Mouse (Mus musculus): ENCODE measurements at regions not wholly inside any gene's neighbourhood (a gene's known extent, or its start where the extent isn't known, plus 50 kb on each side); places are given as distances from the start of the nearest gene placed in this dataset.

- no peaks in the 10 kb centered on the region for H3K27me3 ChIP-seq (ENCODE audit: control insufficient read depth, insufficient read depth, low read length)
- DNase-seq (ENCODE audit: low spot score) (no peak), ATAC-seq (ENCODE audit: insufficient read depth, low read depth) (peak; percentile 51)
- 40% methylated on average over 1 of the region's 1 CpGs for WGBS
- no peak overlapping the region for H3K4me3 ChIP-seq (ENCODE audit: low read depth, low read length)
- no peak overlapping the region for H3K27ac ChIP-seq (ENCODE audit: low read depth)
- H3K4me1 ChIP-seq (ENCODE audit: control insufficient read depth, insufficient read depth) = peaks cover 3% of the 10 kb centered on the region; the same call in 1 of the 2 replicates
- no peak overlapping the region for H3K4me2 ChIP-seq (ENCODE audit: low read depth, low read length)
- no peak overlapping the region for H3K9ac ChIP-seq (replicated peaks; ENCODE audit: low read depth, low read length)
- no peaks in the 10 kb centered on the region for H3K36me3 ChIP-seq (replicated peaks; ENCODE audit: control insufficient read depth, insufficient read depth, low read length)
- TF ChIP-seq EP300 (IDR thresholded peaks at IDR 0.05; ENCODE audit: low read depth) (no peak), CTCF (IDR thresholded peaks at IDR 0.05; ENCODE audit: low read depth) (no peak)
- H3K9me3 ChIP-seq (replicated peaks; ENCODE audit: control insufficient read depth, low read length) = no peaks in the 10 kb centered on the region
Measured at GRCm38 (mm10) chr3:19426130-19426556, 202.3 kb downstream of the 1700064H15Rik start.

DNA sequence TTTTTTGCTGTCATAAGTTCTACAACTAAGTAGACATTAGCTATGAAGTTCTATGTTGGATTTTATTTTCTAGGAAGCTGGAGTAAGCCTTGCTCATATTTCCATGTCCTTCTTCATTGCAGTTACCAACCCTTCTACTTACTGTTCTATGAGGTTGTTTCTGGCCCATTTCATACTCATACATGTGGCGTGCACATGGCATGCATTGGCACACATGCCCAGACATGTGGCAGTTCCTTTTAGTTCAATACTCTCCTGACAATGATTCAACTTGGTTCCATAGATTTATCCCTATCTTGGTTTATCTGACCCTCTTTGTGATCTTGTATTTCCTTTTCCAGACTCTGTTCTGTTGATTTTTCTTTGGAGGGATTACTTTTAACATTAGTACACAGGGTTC is 203.2 kb downstream of the 1700064H15Rik start:
- no peak overlapping the region for H3K4me3 ChIP-seq (ENCODE audit: low read depth, low read length)
- 87% methylated on average over 1 of the region's 1 CpGs for WGBS
- peaks cover 3% of the 10 kb centered on the region; the same call in 1 of the 2 replicates for H3K4me1 ChIP-seq (ENCODE audit: control insufficient read depth, insufficient read depth)
- no peak for ATAC-seq (ENCODE audit: insufficient read depth, low read depth)
- H3K4me2 ChIP-seq (ENCODE audit: low read depth, low read length) = no peak overlapping the region
- no peak overlapping the region for H3K9ac ChIP-seq (replicated peaks; ENCODE audit: low read depth, low read length)
- H3K36me3 ChIP-seq (replicated peaks; ENCODE audit: control insufficient read depth, insufficient read depth, low read length) = no peaks in the 10 kb centered on the region
- H3K27me3 ChIP-seq (ENCODE audit: control insufficient read depth, insufficient read depth, low read length) = no peaks in the 10 kb centered on the region
- TF ChIP-seq CTCF (IDR thresholded peaks at IDR 0.05; ENCODE audit: low read depth) = no peak
- TF ChIP-seq EP300 (IDR thresholded peaks at IDR 0.05; ENCODE audit: low read depth) = no peak
- no peaks in the 10 kb centered on the region for H3K9me3 ChIP-seq (replicated peaks; ENCODE audit: control insufficient read depth, low read length)
- H3K27ac ChIP-seq (ENCODE audit: low read depth) = no peak overlapping the region
- no peak for DNase-seq (ENCODE audit: low spot score)

DNA sequence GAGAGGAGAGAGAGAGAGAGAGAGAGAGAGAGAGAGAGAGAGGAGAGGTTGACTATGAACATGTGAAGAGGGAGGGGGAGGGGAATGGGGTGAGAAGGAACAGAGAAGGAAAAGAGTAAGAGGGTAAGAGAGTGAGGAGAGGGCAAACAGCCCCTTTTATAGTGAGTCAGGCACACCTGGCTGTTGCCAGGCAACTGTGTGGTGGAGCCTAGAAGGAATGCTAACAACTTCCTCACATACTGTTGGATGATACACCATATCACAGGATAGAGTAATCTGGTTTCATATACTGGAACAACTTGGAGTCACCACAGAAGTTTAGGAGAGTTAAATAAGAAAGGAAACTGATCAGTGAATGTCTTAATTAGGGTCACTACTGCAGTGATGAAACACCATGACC is 204.1 kb downstream of the 1700064H15Rik start:
- Histone ChIP-seq H3K27ac (ENCODE audit: low read depth) (no peak overlapping the region), H3K4me2 (ENCODE audit: low read depth, low read length) (no peak overlapping the region), H3K9me3 (replicated peaks; ENCODE audit: control insufficient read depth, low read length) (no peaks in the 10 kb centered on the region), H3K27me3 (ENCODE audit: control insufficient read depth, insufficient read depth, low read length) (no peaks in the 10 kb centered on the region), H3K4me3 (ENCODE audit: low read depth, low read length) (no peak overlapping the region), H3K4me1 (ENCODE audit: control insufficient read depth, insufficient read depth) (peaks cover 3% of the 10 kb centered on the region; the same call in 1 of the 2 replicates), H3K9ac (replicated peaks; ENCODE audit: low read depth, low read length) (no peak overlapping the region), H3K36me3 (replicated peaks; ENCODE audit: control insufficient read depth, insufficient read depth, low read length) (no peaks in the 10 kb centered on the region)
- no peak for ATAC-seq (ENCODE audit: insufficient read depth, low read depth)
- no peak for DNase-seq (ENCODE audit: low spot score)
- TF ChIP-seq CTCF (IDR thresholded peaks at IDR 0.05; ENCODE audit: low read depth) (no peak), EP300 (IDR thresholded peaks at IDR 0.05; ENCODE audit: low read depth) (no peak)

- H3K9ac ChIP-seq (replicated peaks; ENCODE audit: low read depth, low read length) = no peak overlapping the region
- ATAC-seq (ENCODE audit: insufficient read depth, low read depth) = no peak
- H3K27ac ChIP-seq (ENCODE audit: low read depth) = no peak overlapping the region
- H3K4me3 ChIP-seq (ENCODE audit: low read depth, low read length) = no peak overlapping the region
- no peak overlapping the region for H3K4me2 ChIP-seq (ENCODE audit: low read depth, low read length)
- H3K9me3 ChIP-seq (replicated peaks; ENCODE audit: control insufficient read depth, low read length) = no peaks in the 10 kb centered on the region
- no peaks in the 10 kb centered on the region for H3K36me3 ChIP-seq (replicated peaks; ENCODE audit: control insufficient read depth, insufficient read depth, low read length)
- TF ChIP-seq CTCF (IDR thresholded peaks at IDR 0.05; ENCODE audit: low read depth) (no peak), EP300 (IDR thresholded peaks at IDR 0.05; ENCODE audit: low read depth) (no peak)
- H3K27me3 ChIP-seq (ENCODE audit: control insufficient read depth, insufficient read depth, low read length) = no peaks in the 10 kb centered on the region
- H3K4me1 ChIP-seq (ENCODE audit: control insufficient read depth, insufficient read depth) = peaks cover 3% of the 10 kb centered on the region; the same call in 1 of the 2 replicates
- 74% methylated on average over 1 of the region's 1 CpGs for WGBS
- DNase-seq (ENCODE audit: low spot score) = no peak
Measured at GRCm38 (mm10) chr3:19421430-19421944, 207.0 kb downstream of the 1700064H15Rik start.

- no peak for TF ChIP-seq CTCF (IDR thresholded peaks at IDR 0.05; ENCODE audit: low read depth)
- no peak for TF ChIP-seq EP300 (IDR thresholded peaks at IDR 0.05; ENCODE audit: low read depth)
- Histone ChIP-seq H3K27ac (ENCODE audit: low read depth) (no peak overlapping the region), H3K4me2 (ENCODE audit: low read depth, low read length) (no peak overlapping the region), H3K4me1 (ENCODE audit: control insufficient read depth, insufficient read depth) (0 out of 2 replicates have a peak, but pooled peaks cover under 1% of the 10 kb centered on the region), H3K36me3 (replicated peaks; ENCODE audit: control insufficient read depth, insufficient read depth, low read length) (no peaks in the 10 kb centered on the region), H3K9ac (replicated peaks; ENCODE audit: low read depth, low read length) (no peak overlapping the region), H3K4me3 (ENCODE audit: low read depth, low read length) (no peak overlapping the region), H3K9me3 (replicated peaks; ENCODE audit: control insufficient read depth, low read length) (no peaks in the 10 kb centered on the region), H3K27me3 (ENCODE audit: control insufficient read depth, insufficient read depth, low read length) (no peaks in the 10 kb centered on the region)
- DNase-seq (ENCODE audit: low spot score) (no peak), ATAC-seq (ENCODE audit: insufficient read depth, low read depth) (no peak)
- WGBS = 95% methylated on average over 5 of the region's 5 CpGs
Measured at GRCm38 (mm10) chr3:19420912-19421311, 207.6 kb downstream of the 1700064H15Rik start.

DNA sequence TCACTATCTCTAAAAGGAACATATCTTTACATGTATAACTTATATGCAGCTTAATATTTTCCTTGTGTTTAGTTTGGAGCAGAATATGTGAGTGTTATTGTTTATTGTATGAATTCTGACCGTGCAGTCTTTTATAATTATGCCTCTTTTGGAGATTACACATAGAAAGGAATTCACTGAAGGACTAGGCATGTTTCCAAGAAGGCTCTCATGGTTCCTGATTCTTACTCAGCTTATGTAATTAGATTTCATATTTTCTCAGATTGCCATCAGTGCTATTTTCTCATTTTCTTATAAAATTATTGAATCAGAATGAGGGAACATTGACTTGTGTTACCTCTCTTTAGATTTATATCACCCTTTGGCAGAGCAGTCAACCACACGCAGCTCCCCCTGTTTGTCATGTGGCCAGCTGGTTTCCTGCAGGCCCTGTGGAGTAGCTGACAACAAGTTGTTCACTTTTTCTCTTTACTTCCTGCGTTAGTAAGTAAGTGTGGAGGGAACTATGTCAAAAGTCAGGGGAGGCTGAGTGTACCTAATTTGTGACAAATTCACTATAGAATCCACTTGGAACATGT is 217.4 kb downstream of the 1700064H15Rik start:
- Histone ChIP-seq H3K36me3 (replicated peaks; ENCODE audit: control insufficient read depth, insufficient read depth, low read length) (no peaks in the 10 kb centered on the region), H3K4me1 (ENCODE audit: control insufficient read depth, insufficient read depth) (no peaks in the 10 kb centered on the region), H3K4me3 (ENCODE audit: low read depth, low read length) (no peak overlapping the region), H3K4me2 (ENCODE audit: low read depth, low read length) (no peak overlapping the region), H3K9ac (replicated peaks; ENCODE audit: low read depth, low read length) (no peak overlapping the region), H3K27me3 (ENCODE audit: control insufficient read depth, insufficient read depth, low read length) (no peaks in the 10 kb centered on the region), H3K27ac (ENCODE audit: low read depth) (no peak overlapping the region; the same call in 1 of the 2 replicates), H3K9me3 (replicated peaks; ENCODE audit: control insufficient read depth, low read length) (no peaks in the 10 kb centered on the region)
- ATAC-seq (ENCODE audit: insufficient read depth, low read depth) = no peak
- TF ChIP-seq EP300 (IDR thresholded peaks at IDR 0.05; ENCODE audit: low read depth) (no peak), CTCF (IDR thresholded peaks at IDR 0.05; ENCODE audit: low read depth) (no peak)
- peak; percentile 9 for DNase-seq (ENCODE audit: low spot score)
- WGBS = 31% methylated on average over 3 of the region's 3 CpGs
